11 mouse cellular contexts compared by ENCODE assay signal in genomic region chr12:99544262-99545128, GRCm38 (mm10). TPM values are rescaled to one million over a fixed set of nuclear protein-coding genes. Genes with fewer than 3 reads are reported as not detected.
A peak's percentile ranks its signal among the peaks of the same experiment; 100 is the strongest.
DNase-seq lines count a peak whose midpoint lies in the region; ATAC-seq lines count a peak whose summit lies in the region.
"Had no signal": no experiment of that assay in that cellular context is flagged by ENCODE, and none has a peak within 500 bp of the region (broad histone marks: within the 10 kb centered on the region; RNA-seq: fewer than 3 reads in every experiment).

No protein-coding gene starts in this region.

- ATAC-seq in hematopoietic stem cell, adult 5-6 weeks (replicated peaks in 1 of 2; ENCODE audit: insufficient read depth in 1 of 2, low FRiP score in 2 of 2, low TSS enrichment in 1 of 2, low read depth in 1 of 2, poor library complexity in 2 of 2, severe bottlenecking in 2 of 2) = peak; percentile 74 to 80
- ATAC-seq in neutrophil, adult 5-6 weeks (ENCODE audit: extremely low read depth, insufficient number of reproducible peaks, low FRiP score, poor library complexity, severe bottlenecking) = peak; percentile 59; the same call in 1 of the 2 replicates

- DNase-seq in heart, adult 11 months = peak; percentile 84
- DNase-seq in heart, adult 18-20 months = no peak
- peak; percentile 5 for DNase-seq in spleen, adult 12 weeks (ENCODE audit: low spot score)
- no peak for DNase-seq in spleen, postnatal 4 days (ENCODE audit: low spot score in 2 of 2)
- no peak for DNase-seq in lung, postnatal 36 days
- DNase-seq in lung, adult 18-20 months = no peak
- DNase-seq: cerebellum, postnatal 10 days; kidney, adult 9 months; right cerebral cortex, postnatal 25 days had no signal

RNA-seq across cellular contexts. Expression of gene Foxn3, which starts 18.9 kb away (rescaled TPM):
- 100 to 1,000 TPM in 1 of 2 experiments, 10 to 100 TPM in 1; 98.5 to 102 TPM for total RNA-seq in heart, adult 18-20 months (2021)
- total RNA-seq in hematopoietic stem cell, adult 5-6 weeks (2017) = 50.9 and 62.3 TPM in 2 replicates
- 84.3 and 92.8 TPM in 2 replicates for total RNA-seq in neutrophil, adult 5-6 weeks (2017)

Comparison
In these comparisons a context has a peak if more than half of its experiments do, and no peak if none do; other contexts are left out.
1. DNase-seq: peak in heart, adult 11 months (single experiment) and spleen, adult 12 weeks (single experiment); none in heart, adult 18-20 months (0 of 2), spleen, postnatal 4 days (0 of 2), lung, postnatal 36 days (single experiment) and lung, adult 18-20 months (0 of 2).